16 mouse cellular contexts compared by ENCODE assay signal in genomic region chr13:102258207-102258606, GRCm38 (mm10).
"Had no signal": no experiment of that assay in that cellular context is flagged by ENCODE, and none has a peak within 500 bp of the region (broad histone marks: within the 10 kb centered on the region; RNA-seq: fewer than 3 reads in every experiment).

No protein-coding gene starts in this region.

- H3K4me2 ChIP-seq: liver, embryonic 11.5 days; liver, embryonic 15.5 days; lung, embryonic 14.5 days; stomach, embryonic 15.5 days had no signal

- H3K27me3 ChIP-seq: liver, embryonic 15.5 days; stomach, embryonic 15.5 days had no signal

- H3K9me3 ChIP-seq: limb, embryonic 10.5 days; liver, embryonic 15.5 days; midbrain, embryonic 10.5 days; stomach, embryonic 15.5 days had no signal

- H3K4me3 ChIP-seq: layer of hippocampus, adult 2 months; limb, embryonic 10.5 days; liver, embryonic 15.5 days; midbrain, embryonic 10.5 days; stomach, embryonic 15.5 days had no signal

- H3K27ac ChIP-seq: layer of hippocampus, adult 2 months; limb, embryonic 10.5 days; liver, embryonic 15.5 days; midbrain, embryonic 10.5 days; stomach, embryonic 15.5 days had no signal

- H3K36me3 ChIP-seq: limb, embryonic 10.5 days; liver, embryonic 15.5 days; midbrain, embryonic 10.5 days; stomach, embryonic 15.5 days had no signal

- ATAC-seq: intestine, postnatal 0 days had no signal

- H3K9ac ChIP-seq: liver, embryonic 15.5 days; lung, embryonic 14.5 days; stomach, embryonic 15.5 days had no signal

- DNase-seq: kidney, adult 8-10 months; kidney, postnatal 25 days; lung, embryonic 14.5 days; lung, postnatal 10 days; lung, postnatal 4 days; midbrain, embryonic 14.5 days; spleen, adult 18-20 months; thymus, adult 2 months; thymus, postnatal 36 days had no signal

- H3K4me1 ChIP-seq: limb, embryonic 10.5 days; liver, embryonic 15.5 days; stomach, embryonic 15.5 days had no signal
